Mouse (Mus musculus): ENCODE data around the gene Atp8a2. TPM values are rescaled to one million over a fixed set of nuclear protein-coding genes. Genes with fewer than 3 reads are reported as not detected.

The Atp8a2 gene
- polyA plus RNA-seq, 1 experiment from 2014 or later: 2.5 TPM

- Histone ChIP-seq H3K36me3 (no peaks in the 10 kb centered on the region), H3K27me3 (ENCODE audit: low read depth, poor library complexity, severe bottlenecking) (peaks cover 26% of the 10 kb centered on the region), H3K27ac (replicated peaks) (peak overlapping the region; percentile 58), H3K4me3 (0 out of 2 replicates have a peak overlapping the region, but pooled peaks have one; percentile 0), H3K9me3 (replicated peaks) (no peaks in the 10 kb centered on the region), H3K4me1 (peaks cover 31% of the 10 kb centered on the region)
- 17% methylated on average over 7 of the region's 7 CpGs for WGBS
- DNase-seq (ENCODE audit: low spot score): peak; percentile 58
Observed at GRCm38 (mm10) chr14:59969485-59970134, 227.4 kb downstream of the Atp8a2 start.

- Histone ChIP-seq H3K9me3 (replicated peaks) (no peaks in the 10 kb centered on the region), H3K4me3 (no peak overlapping the region), H3K4me1 (peaks cover 31% of the 10 kb centered on the region), H3K36me3 (no peaks in the 10 kb centered on the region), H3K27me3 (ENCODE audit: low read depth, poor library complexity, severe bottlenecking) (peaks cover 26% of the 10 kb centered on the region), H3K27ac (replicated peaks) (no peak overlapping the region)
- no peak for DNase-seq (ENCODE audit: low spot score)
- 85% methylated on average over 8 of the region's 8 CpGs for WGBS
Observed at GRCm38 (mm10) chr14:59967847-59968550, 229.0 kb downstream of the Atp8a2 start.

- DNase-seq (ENCODE audit: low spot score): no peak
- H3K9me3 ChIP-seq (replicated peaks): no peaks in the 10 kb centered on the region
- no peak overlapping the region for H3K4me3 ChIP-seq
- 76% methylated on average over 4 of the region's 4 CpGs for WGBS
- peaks cover 31% of the 10 kb centered on the region for H3K4me1 ChIP-seq
- H3K27me3 ChIP-seq (ENCODE audit: low read depth, poor library complexity, severe bottlenecking): peaks cover 24% of the 10 kb centered on the region
- H3K36me3 ChIP-seq: no peaks in the 10 kb centered on the region
- no peak overlapping the region for H3K27ac ChIP-seq (replicated peaks)
Observed at GRCm38 (mm10) chr14:59966981-59967380, 230.0 kb downstream of the Atp8a2 start.

- Histone ChIP-seq H3K4me3 (no peak overlapping the region), H3K27ac (replicated peaks) (no peak overlapping the region), H3K36me3 (no peaks in the 10 kb centered on the region), H3K9me3 (replicated peaks) (no peaks in the 10 kb centered on the region), H3K27me3 (ENCODE audit: low read depth, poor library complexity, severe bottlenecking) (peaks cover 16% of the 10 kb centered on the region; the same call in 1 of the 2 replicates), H3K4me1 (peaks cover 29% of the 10 kb centered on the region)
- DNase-seq (ENCODE audit: low spot score): no peak
- WGBS: 93% methylated on average over 5 of the region's 5 CpGs
Observed at GRCm38 (mm10) chr14:59964569-59964968, 232.4 kb downstream of the Atp8a2 start.

GRCm38 (mm10) chr14:59960961-59961360, 236.0 kb downstream of the Atp8a2 start:
- H3K36me3 ChIP-seq: no peaks in the 10 kb centered on the region
- no peak for DNase-seq (ENCODE audit: low spot score)
- WGBS: 58% methylated on average over 9 of the region's 9 CpGs
- H3K9me3 ChIP-seq (replicated peaks): no peaks in the 10 kb centered on the region
- H3K4me3 ChIP-seq: no peak overlapping the region
- H3K27ac ChIP-seq (replicated peaks): no peak overlapping the region
- no peaks in the 10 kb centered on the region for H3K27me3 ChIP-seq (ENCODE audit: low read depth, poor library complexity, severe bottlenecking)
- H3K4me1 ChIP-seq: peaks cover 16% of the 10 kb centered on the region

DNA sequence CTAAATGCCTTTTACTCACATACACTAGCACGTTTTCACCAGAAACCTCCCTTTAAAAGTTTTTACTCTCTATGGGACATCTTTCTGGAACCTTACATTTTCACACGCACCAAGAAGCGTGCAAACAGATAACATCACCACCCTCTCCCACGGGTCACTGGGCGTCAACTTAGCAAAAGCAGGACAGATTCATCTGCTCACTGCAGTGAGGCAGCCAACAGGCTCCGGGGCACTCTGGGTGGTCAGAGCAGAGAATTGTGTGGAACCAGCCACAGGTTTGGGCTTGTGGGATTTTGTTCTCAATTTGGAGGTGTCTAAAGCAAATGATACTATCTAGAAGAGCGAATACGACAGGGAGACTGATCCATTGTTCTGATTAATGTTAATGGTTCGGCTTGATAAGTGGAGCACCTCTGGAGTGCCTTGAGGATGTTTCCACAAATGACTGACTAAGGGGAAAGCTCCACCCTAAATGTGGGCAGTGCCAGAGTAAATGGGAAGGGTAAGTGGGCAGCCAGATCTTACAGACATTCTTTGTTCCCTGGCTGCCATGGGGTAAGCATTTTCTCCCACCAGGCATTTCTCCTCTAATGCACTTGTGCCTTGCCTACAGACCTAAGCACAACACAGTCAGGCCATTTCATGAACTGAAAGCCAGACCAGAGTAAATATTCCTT, 236.6 kb downstream of the Atp8a2 start:
- no peak for DNase-seq (ENCODE audit: low spot score)
- H3K4me3 ChIP-seq: no peak overlapping the region
- H3K9me3 ChIP-seq (replicated peaks): no peaks in the 10 kb centered on the region
- H3K4me1 ChIP-seq: peaks cover 16% of the 10 kb centered on the region
- H3K36me3 ChIP-seq: no peaks in the 10 kb centered on the region
- no peak overlapping the region for H3K27ac ChIP-seq (replicated peaks)
- WGBS: 65% methylated on average over 9 of the region's 9 CpGs
- no peaks in the 10 kb centered on the region for H3K27me3 ChIP-seq (ENCODE audit: low read depth, poor library complexity, severe bottlenecking)

GRCm38 (mm10) chr14:59959723-59960122, 237.3 kb downstream of the Atp8a2 start:
- no peak for DNase-seq (ENCODE audit: low spot score)
- no peaks in the 10 kb centered on the region for H3K9me3 ChIP-seq (replicated peaks)
- no peaks in the 10 kb centered on the region for H3K27me3 ChIP-seq (ENCODE audit: low read depth, poor library complexity, severe bottlenecking)
- H3K4me1 ChIP-seq: peaks cover 16% of the 10 kb centered on the region
- H3K4me3 ChIP-seq: no peak overlapping the region
- WGBS: 68% methylated on average over 8 of the region's 8 CpGs
- no peaks in the 10 kb centered on the region for H3K36me3 ChIP-seq
- H3K27ac ChIP-seq (replicated peaks): no peak overlapping the region

- Histone ChIP-seq H3K27me3 (ENCODE audit: low read depth, poor library complexity, severe bottlenecking) (no peaks in the 10 kb centered on the region), H3K4me1 (peaks cover 9% of the 10 kb centered on the region), H3K4me3 (no peak overlapping the region), H3K36me3 (no peaks in the 10 kb centered on the region), H3K27ac (replicated peaks) (0 out of 2 replicates have a peak overlapping the region, but pooled peaks have one; percentile 30), H3K9me3 (replicated peaks) (no peaks in the 10 kb centered on the region)
- peak; percentile 21 for DNase-seq (ENCODE audit: low spot score)
- 25% methylated on average over 5 of the region's 5 CpGs for WGBS
Observed at GRCm38 (mm10) chr14:59949983-59950382, 247.0 kb downstream of the Atp8a2 start.

GRCm38 (mm10) chr14:59942864-59943611, 253.9 kb downstream of the Atp8a2 start:
- Histone ChIP-seq H3K27me3 (ENCODE audit: low read depth, poor library complexity, severe bottlenecking) (peaks cover 8% of the 10 kb centered on the region; the same call in 1 of the 2 replicates), H3K4me3 (no peak overlapping the region), H3K9me3 (replicated peaks) (no peaks in the 10 kb centered on the region), H3K27ac (replicated peaks) (no peak overlapping the region), H3K36me3 (no peaks in the 10 kb centered on the region), H3K4me1 (peaks cover 11% of the 10 kb centered on the region)
- WGBS: 40% methylated on average over 7 of the region's 7 CpGs
- peak; percentile 77 for DNase-seq (ENCODE audit: low spot score)

DNA sequence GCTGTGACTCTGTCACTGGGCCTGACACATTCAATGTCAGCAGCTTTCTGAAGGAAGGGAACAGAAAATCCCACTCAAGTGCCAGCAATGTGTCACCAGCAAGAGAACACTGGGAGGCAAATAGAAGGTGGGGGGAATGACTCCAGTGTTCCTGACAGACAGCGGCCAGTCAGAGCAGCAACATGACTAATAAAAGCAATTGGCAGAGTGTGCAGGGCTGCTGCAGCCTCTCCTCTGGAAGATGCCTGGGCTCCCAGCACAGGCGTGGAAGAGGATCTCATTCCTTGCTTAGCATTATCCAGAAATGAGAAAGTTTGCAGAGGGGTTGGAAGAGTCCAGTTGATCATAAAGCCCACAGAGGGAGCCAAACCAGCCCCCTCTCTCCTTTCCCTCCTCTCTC, 254.8 kb downstream of the Atp8a2 start:
- WGBS: 69% methylated on average over 2 of the region's 2 CpGs
- H3K36me3 ChIP-seq: no peaks in the 10 kb centered on the region
- H3K27me3 ChIP-seq (ENCODE audit: low read depth, poor library complexity, severe bottlenecking): peaks cover 8% of the 10 kb centered on the region; the same call in 1 of the 2 replicates
- H3K4me1 ChIP-seq: peaks cover 11% of the 10 kb centered on the region
- H3K27ac ChIP-seq (replicated peaks): no peak overlapping the region
- H3K9me3 ChIP-seq (replicated peaks): no peaks in the 10 kb centered on the region
- no peak overlapping the region for H3K4me3 ChIP-seq
- DNase-seq (ENCODE audit: low spot score): no peak

- no peak for DNase-seq (ENCODE audit: low spot score)
- 49% methylated on average over 6 of the region's 6 CpGs for WGBS
- Histone ChIP-seq H3K4me1 (0 out of 2 replicates have a peak, but pooled peaks cover 5% of the 10 kb centered on the region), H3K27me3 (ENCODE audit: low read depth, poor library complexity, severe bottlenecking) (no peaks in the 10 kb centered on the region), H3K9me3 (replicated peaks) (no peaks in the 10 kb centered on the region), H3K27ac (replicated peaks) (no peak overlapping the region), H3K36me3 (no peaks in the 10 kb centered on the region), H3K4me3 (no peak overlapping the region)
Observed at GRCm38 (mm10) chr14:59932355-59932754, 264.6 kb downstream of the Atp8a2 start.

- H3K27ac ChIP-seq (replicated peaks): no peak overlapping the region
- no peak overlapping the region for H3K4me3 ChIP-seq
- WGBS: 95% methylated on average over 13 of the region's 13 CpGs
Observed at GRCm38 (mm10) chr14:59931412-59932058, 265.4 kb downstream of the Atp8a2 start.

More at GRCm38 (mm10) chr14:59931412-59932058, 265.4 kb downstream of the Atp8a2 start:
- Histone ChIP-seq H3K27me3 (ENCODE audit: low read depth, poor library complexity, severe bottlenecking) (no peaks in the 10 kb centered on the region), H3K4me1 (0 out of 2 replicates have a peak, but pooled peaks cover 5% of the 10 kb centered on the region), H3K9me3 (replicated peaks) (no peaks in the 10 kb centered on the region), H3K36me3 (no peaks in the 10 kb centered on the region)
- DNase-seq (ENCODE audit: low spot score): no peak
